Mouse (Mus musculus): Measurements from ENCODE around the gene Ttc38. TPM values are rescaled to one million over a fixed set of nuclear protein-coding genes. Genes with fewer than 3 reads are reported as not detected.

Ttc38 gene
- polyA plus RNA-seq, 1 experiment from 2014 or later = 4.0 TPM

GRCm38 (mm10) chr15:85832599-85832998 lies 493 bp downstream of the Ttc38 start:
- WGBS (ENCODE audit: insufficient replicate concordance) = 55% methylated on average over 8 of the region's 8 CpGs

GRCm38 (mm10) chr15:85835335-85835734 lies 3.2 kb downstream of the Ttc38 start:
- no peak overlapping the region for H3K9ac ChIP-seq (ENCODE audit: low read depth, low read length)
- 56% methylated on average over 3 of the region's 3 CpGs for WGBS (ENCODE audit: insufficient replicate concordance)
- H3K36me3 ChIP-seq (ENCODE audit: control insufficient read depth, insufficient read depth, low read length) = no peaks in the 10 kb centered on the region
- H3K4me2 ChIP-seq = no peak overlapping the region
- H3K27ac ChIP-seq (ENCODE audit: low read depth, low read length) = no peak overlapping the region
- H3K9me3 ChIP-seq (replicated peaks; ENCODE audit: control insufficient read depth, low read length) = no peaks in the 10 kb centered on the region
- H3K4me3 ChIP-seq (ENCODE audit: low read depth, low read length) = no peak overlapping the region
- ATAC-seq (replicated peaks; ENCODE audit: insufficient number of reproducible peaks, low FRiP score, low TSS enrichment) = no peak
- peaks cover 2% of the 10 kb centered on the region; the same call in 1 of the 2 replicates for H3K4me1 ChIP-seq (ENCODE audit: control insufficient read depth, insufficient read depth, low read length)
- no peaks in the 10 kb centered on the region for H3K27me3 ChIP-seq (ENCODE audit: control insufficient read depth, insufficient read depth, low read length)

More at GRCm38 (mm10) chr15:85832599-85832998, 493 bp downstream of the Ttc38 start:
- no peak for ATAC-seq (replicated peaks; ENCODE audit: insufficient number of reproducible peaks, low FRiP score, low TSS enrichment)
- no peaks in the 10 kb centered on the region for H3K9me3 ChIP-seq (replicated peaks; ENCODE audit: control insufficient read depth, low read length)
- no peaks in the 10 kb centered on the region for H3K27me3 ChIP-seq (ENCODE audit: control insufficient read depth, insufficient read depth, low read length)
- peak overlapping the region; percentile 61 for H3K4me3 ChIP-seq (ENCODE audit: low read depth, low read length)
- H3K36me3 ChIP-seq (ENCODE audit: control insufficient read depth, insufficient read depth, low read length) = no peaks in the 10 kb centered on the region
- peak overlapping the region; percentile 66; the same call in 1 of the 2 replicates for H3K9ac ChIP-seq (ENCODE audit: low read depth, low read length)
- H3K4me2 ChIP-seq = peak overlapping the region; percentile 77
- H3K4me1 ChIP-seq (ENCODE audit: control insufficient read depth, insufficient read depth, low read length) = peaks cover 2% of the 10 kb centered on the region; the same call in 1 of the 2 replicates
- no peak overlapping the region for H3K27ac ChIP-seq (ENCODE audit: low read depth, low read length)

- ATAC-seq (replicated peaks; ENCODE audit: insufficient number of reproducible peaks, low FRiP score, low TSS enrichment) = no peak
- no peak overlapping the region for H3K4me2 ChIP-seq
- H3K36me3 ChIP-seq (ENCODE audit: control insufficient read depth, insufficient read depth, low read length) = no peaks in the 10 kb centered on the region
- H3K27ac ChIP-seq (ENCODE audit: low read depth, low read length) = no peak overlapping the region
- H3K9me3 ChIP-seq (replicated peaks; ENCODE audit: control insufficient read depth, low read length) = no peaks in the 10 kb centered on the region
- no peak overlapping the region for H3K4me3 ChIP-seq (ENCODE audit: low read depth, low read length)
- no peaks in the 10 kb centered on the region for H3K4me1 ChIP-seq (ENCODE audit: control insufficient read depth, insufficient read depth, low read length)
- H3K27me3 ChIP-seq (ENCODE audit: control insufficient read depth, insufficient read depth, low read length) = no peaks in the 10 kb centered on the region
- no peak overlapping the region for H3K9ac ChIP-seq (ENCODE audit: low read depth, low read length)
- WGBS (ENCODE audit: insufficient replicate concordance) = 88% methylated on average over 5 of the region's 5 CpGs
Measured at GRCm38 (mm10) chr15:85836887-85837286, 4.8 kb downstream of the Ttc38 start.

- no peaks in the 10 kb centered on the region for H3K9me3 ChIP-seq (replicated peaks; ENCODE audit: control insufficient read depth, low read length)
- no peaks in the 10 kb centered on the region for H3K36me3 ChIP-seq (ENCODE audit: control insufficient read depth, insufficient read depth, low read length)
- H3K27ac ChIP-seq (ENCODE audit: low read depth, low read length) = no peak overlapping the region
- no peaks in the 10 kb centered on the region for H3K4me1 ChIP-seq (ENCODE audit: control insufficient read depth, insufficient read depth, low read length)
- no peaks in the 10 kb centered on the region for H3K27me3 ChIP-seq (ENCODE audit: control insufficient read depth, insufficient read depth, low read length)
- H3K9ac ChIP-seq (ENCODE audit: low read depth, low read length) = no peak overlapping the region
- no peak overlapping the region for H3K4me2 ChIP-seq
- WGBS (ENCODE audit: insufficient replicate concordance) = 27% methylated on average over 6 of the region's 6 CpGs
- H3K4me3 ChIP-seq (ENCODE audit: low read depth, low read length) = no peak overlapping the region
- ATAC-seq (replicated peaks; ENCODE audit: insufficient number of reproducible peaks, low FRiP score, low TSS enrichment) = no peak
Measured at GRCm38 (mm10) chr15:85840983-85841382, 8.9 kb downstream of the Ttc38 start.

GRCm38 (mm10) chr15:85841796-85842360 lies 9.8 kb downstream of the Ttc38 start:
- Histone ChIP-seq H3K9ac (ENCODE audit: low read depth, low read length) (no peak overlapping the region), H3K4me1 (ENCODE audit: control insufficient read depth, insufficient read depth, low read length) (no peaks in the 10 kb centered on the region)
- WGBS (ENCODE audit: insufficient replicate concordance) = 56% methylated on average over 5 of the region's 5 CpGs

GRCm38 (mm10) chr15:85845071-85845470 lies 13.0 kb downstream of the Ttc38 start:
- no peak overlapping the region for H3K4me2 ChIP-seq
- H3K9me3 ChIP-seq (replicated peaks; ENCODE audit: control insufficient read depth, low read length) = no peaks in the 10 kb centered on the region
- no peak overlapping the region for H3K27ac ChIP-seq (ENCODE audit: low read depth, low read length)
- H3K36me3 ChIP-seq (ENCODE audit: control insufficient read depth, insufficient read depth, low read length) = no peaks in the 10 kb centered on the region
- H3K4me3 ChIP-seq (ENCODE audit: low read depth, low read length) = no peak overlapping the region
- no peak for ATAC-seq (replicated peaks; ENCODE audit: insufficient number of reproducible peaks, low FRiP score, low TSS enrichment)
- no peaks in the 10 kb centered on the region for H3K27me3 ChIP-seq (ENCODE audit: control insufficient read depth, insufficient read depth, low read length)
- H3K9ac ChIP-seq (ENCODE audit: low read depth, low read length) = no peak overlapping the region
- H3K4me1 ChIP-seq (ENCODE audit: control insufficient read depth, insufficient read depth, low read length) = no peaks in the 10 kb centered on the region

More at GRCm38 (mm10) chr15:85841796-85842360, 9.8 kb downstream of the Ttc38 start:
- H3K4me2 ChIP-seq = no peak overlapping the region
- no peaks in the 10 kb centered on the region for H3K27me3 ChIP-seq (ENCODE audit: control insufficient read depth, insufficient read depth, low read length)
- ATAC-seq (replicated peaks; ENCODE audit: insufficient number of reproducible peaks, low FRiP score, low TSS enrichment) = no peak
- H3K4me3 ChIP-seq (ENCODE audit: low read depth, low read length) = no peak overlapping the region
- H3K27ac ChIP-seq (ENCODE audit: low read depth, low read length) = no peak overlapping the region
- H3K36me3 ChIP-seq (ENCODE audit: control insufficient read depth, insufficient read depth, low read length) = no peaks in the 10 kb centered on the region
- no peaks in the 10 kb centered on the region for H3K9me3 ChIP-seq (replicated peaks; ENCODE audit: control insufficient read depth, low read length)

- H3K9ac ChIP-seq (ENCODE audit: low read depth, low read length) = no peak overlapping the region
- no peaks in the 10 kb centered on the region for H3K36me3 ChIP-seq (ENCODE audit: control insufficient read depth, insufficient read depth, low read length)
- H3K4me3 ChIP-seq (ENCODE audit: low read depth, low read length) = no peak overlapping the region
- H3K9me3 ChIP-seq (replicated peaks; ENCODE audit: control insufficient read depth, low read length) = no peaks in the 10 kb centered on the region
- H3K27ac ChIP-seq (ENCODE audit: low read depth, low read length) = no peak overlapping the region
- peaks cover 2% of the 10 kb centered on the region; the same call in 1 of the 2 replicates for H3K27me3 ChIP-seq (ENCODE audit: control insufficient read depth, insufficient read depth, low read length)
- no peak for ATAC-seq (replicated peaks; ENCODE audit: insufficient number of reproducible peaks, low FRiP score, low TSS enrichment)
- 72% methylated on average over 12 of the region's 12 CpGs for WGBS (ENCODE audit: insufficient replicate concordance)
- no peaks in the 10 kb centered on the region for H3K4me1 ChIP-seq (ENCODE audit: control insufficient read depth, insufficient read depth, low read length)
- H3K4me2 ChIP-seq = no peak overlapping the region
Measured at GRCm38 (mm10) chr15:85851656-85852392, 19.7 kb downstream of the Ttc38 start.

- H3K27ac ChIP-seq (ENCODE audit: low read depth, low read length) = peak overlapping the region; percentile 51; the same call in 1 of the 2 replicates
Measured at GRCm38 (mm10) chr15:85858980-85859489, 26.9 kb downstream of the Ttc38 start.

More at GRCm38 (mm10) chr15:85858980-85859489, 26.9 kb downstream of the Ttc38 start:
- peak overlapping the region; percentile 83 for H3K9ac ChIP-seq (ENCODE audit: low read depth, low read length)
- WGBS (ENCODE audit: insufficient replicate concordance) = 12% methylated on average over 15 of the region's 15 CpGs
- peaks cover 13% of the 10 kb centered on the region; the same call in 1 of the 2 replicates for H3K36me3 ChIP-seq (ENCODE audit: control insufficient read depth, insufficient read depth, low read length)
- peak overlapping the region; percentile 77 for H3K4me3 ChIP-seq (ENCODE audit: low read depth, low read length)
- H3K4me2 ChIP-seq = peak overlapping the region; percentile 90
- peaks cover 9% of the 10 kb centered on the region for H3K4me1 ChIP-seq (ENCODE audit: control insufficient read depth, insufficient read depth, low read length)
- no peaks in the 10 kb centered on the region for H3K27me3 ChIP-seq (ENCODE audit: control insufficient read depth, insufficient read depth, low read length)
- peak; percentile 6; the same call in 1 of the 2 replicates for ATAC-seq (replicated peaks; ENCODE audit: insufficient number of reproducible peaks, low FRiP score, low TSS enrichment)
- H3K9me3 ChIP-seq (replicated peaks; ENCODE audit: control insufficient read depth, low read length) = no peaks in the 10 kb centered on the region
